Mouse (Mus musculus) embryonic fibroblast, embryonic 13.5 days (primary cell): ENCODE measurements around the gene Mrc2. TPM values are rescaled to one million over a fixed set of nuclear protein-coding genes. Genes with fewer than 3 reads are reported as not detected.

Source experiments
- H3K27ac ChIP-seq: 2 replicates; pipeline ENCODE4 v1.5.1; 2012; ENCODE audit warnings: low read length, control low read depth, inconsistent platforms; ENCODE audit not compliant: insufficient read depth
- H3K4me1 ChIP-seq: 2 replicates; pipeline ENCODE4 v1.6.1; 2011; ENCODE audit warnings: low read length; ENCODE audit not compliant: control insufficient read depth, insufficient read depth
- H3K4me3 ChIP-seq: 2 replicates; pipeline ENCODE4 v1.5.1; 2011; ENCODE audit warnings: mild to moderate bottlenecking, control low read depth, low read length; ENCODE audit not compliant: insufficient read depth
- CTCF ChIP-seq: IDR thresholded peaks from 2 replicates; pipeline ENCODE4 v1.5.1; 2011; ENCODE audit warnings: mild to moderate bottlenecking, control low read depth, low read length, moderate library complexity, borderline replicate concordance; ENCODE audit not compliant: insufficient read depth
- POLR2A ChIP-seq: IDR thresholded peaks from 2 replicates; pipeline ENCODE4 v1.6.1; 2011; ENCODE audit warnings: low read depth, mild to moderate bottlenecking, control low read depth, low read length, moderate library complexity
- polyA plus RNA-seq: library from polyadenylated mRNA; stranded (reverse); fragments of >200 nt; gene quantifications from 2 replicates; pipeline ENCODE4 v1.2.4, GENCODE M21; 2011; ENCODE audit warnings: low read depth; ENCODE audit not compliant: missing spikeins, insufficient read length

The Mrc2 gene
- 144 and 150 TPM in 2 replicates for polyA plus RNA-seq

DNA sequence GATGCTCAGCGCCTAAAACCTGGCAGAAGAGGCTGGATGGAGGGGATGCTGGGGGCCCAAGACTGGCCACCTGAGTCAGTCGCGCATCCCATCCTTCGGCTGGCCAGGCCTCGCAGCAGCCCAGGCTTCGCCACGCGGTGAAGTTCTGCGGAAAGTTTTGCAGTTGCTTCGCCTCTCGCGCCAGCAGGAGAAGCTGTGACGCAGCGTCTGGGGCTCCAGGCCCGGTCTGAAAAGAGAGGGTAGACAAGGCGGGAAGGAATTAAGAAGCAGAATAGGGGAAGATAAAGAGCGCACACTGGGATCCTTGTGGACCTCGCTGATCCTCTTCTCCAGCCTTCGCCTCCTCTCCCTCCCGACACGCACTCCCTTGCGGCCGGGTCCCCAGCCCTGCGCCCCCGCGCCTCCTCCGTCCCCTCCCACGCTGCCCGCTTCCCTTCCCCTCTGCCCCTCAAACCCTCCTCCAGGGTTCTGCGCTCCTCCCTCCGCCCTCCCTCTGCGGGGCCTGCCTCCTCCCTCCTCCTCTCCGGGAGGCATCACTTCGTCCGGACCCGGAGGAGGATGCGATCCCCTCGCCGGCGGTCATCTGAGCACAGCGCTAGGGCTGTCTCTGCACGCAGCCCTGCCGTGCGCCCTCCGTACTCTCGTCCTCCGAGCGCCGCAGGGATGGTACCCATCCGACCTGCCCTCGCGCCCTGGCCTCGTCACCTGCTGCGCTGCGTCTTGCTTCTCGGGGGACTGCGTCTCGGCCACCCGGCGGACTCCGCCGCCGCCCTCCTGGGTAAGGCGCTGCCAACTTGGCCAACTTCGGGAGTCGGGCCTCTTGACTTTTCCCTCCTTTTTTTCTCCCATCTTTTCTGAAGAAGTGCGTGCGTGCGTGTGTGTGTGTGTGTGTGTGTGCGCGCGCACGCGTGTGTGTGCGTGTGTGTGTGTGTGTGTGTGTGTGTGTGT, at the start of gene Mrc2:
Mrc2 (plus strand) TSS at position 520 of the 948 bp plus-strand sequence.
- H3K4me1 ChIP-seq: peaks cover 14% of the 10 kb centered on the region
- peak within 1 kb of the TSS; percentile 89 for H3K27ac ChIP-seq
- TF ChIP-seq CTCF (no peak), POLR2A (peak; percentile 95)
- peak within 1 kb of the TSS; percentile 71 for H3K4me3 ChIP-seq

- TF ChIP-seq CTCF: no peak
- TF ChIP-seq POLR2A: no peak
- Histone ChIP-seq H3K27ac (no peak overlapping the region), H3K4me3 (no peak overlapping the region), H3K4me1 (no peaks in the 10 kb centered on the region)
These were observed 46.1 kb upstream of the Mrc2 start for GRCm38 (mm10) chr11:105246369-105246768.

DNA sequence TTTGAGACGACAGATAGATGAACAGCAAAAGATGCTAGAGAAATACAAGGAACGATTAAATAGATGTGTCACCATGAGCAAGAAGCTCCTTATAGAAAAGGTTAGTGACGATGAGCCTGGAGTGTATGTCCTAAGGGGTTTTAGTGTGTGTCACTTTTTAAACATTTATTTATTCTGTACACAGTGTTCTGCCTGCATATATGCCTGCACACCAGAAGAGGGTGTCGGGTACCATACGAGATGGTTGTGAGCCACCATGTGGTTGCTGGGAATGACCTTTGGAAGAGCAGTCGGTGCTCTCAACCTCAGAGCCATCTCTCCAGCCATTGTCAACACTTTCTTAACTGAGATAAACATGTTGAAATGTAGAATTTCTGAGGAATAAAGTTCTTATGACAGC, 45.7 kb upstream of the Mrc2 start:
- Histone ChIP-seq H3K27ac (no peak overlapping the region), H3K4me3 (no peak overlapping the region), H3K4me1 (no peaks in the 10 kb centered on the region)
- TF ChIP-seq CTCF (no peak), POLR2A (no peak)

- H3K27ac ChIP-seq: no peak overlapping the region
These were observed 45.1 kb upstream of the Mrc2 start for GRCm38 (mm10) chr11:105247321-105247720.

GRCm38 (mm10) chr11:105259733-105260132, 32.7 kb upstream of the Mrc2 start:
- Histone ChIP-seq H3K27ac (peak overlapping the region; percentile 32; the same call in 1 of the 2 replicates), H3K4me1 (peaks cover 14% of the 10 kb centered on the region), H3K4me3 (no peak overlapping the region)
- no peak for TF ChIP-seq POLR2A
- TF ChIP-seq CTCF: no peak

More at GRCm38 (mm10) chr11:105247321-105247720, 45.1 kb upstream of the Mrc2 start:
- no peak overlapping the region for H3K4me3 ChIP-seq
- TF ChIP-seq CTCF: no peak
- no peak for TF ChIP-seq POLR2A
- H3K4me1 ChIP-seq: no peaks in the 10 kb centered on the region

- Histone ChIP-seq H3K4me1 (peaks cover 18% of the 10 kb centered on the region), H3K4me3 (no peak overlapping the region), H3K27ac (peak overlapping the region; percentile 80)
- TF ChIP-seq CTCF (no peak), POLR2A (no peak)
These were observed 31.3 kb upstream of the Mrc2 start for GRCm38 (mm10) chr11:105261116-105261515.

DNA sequence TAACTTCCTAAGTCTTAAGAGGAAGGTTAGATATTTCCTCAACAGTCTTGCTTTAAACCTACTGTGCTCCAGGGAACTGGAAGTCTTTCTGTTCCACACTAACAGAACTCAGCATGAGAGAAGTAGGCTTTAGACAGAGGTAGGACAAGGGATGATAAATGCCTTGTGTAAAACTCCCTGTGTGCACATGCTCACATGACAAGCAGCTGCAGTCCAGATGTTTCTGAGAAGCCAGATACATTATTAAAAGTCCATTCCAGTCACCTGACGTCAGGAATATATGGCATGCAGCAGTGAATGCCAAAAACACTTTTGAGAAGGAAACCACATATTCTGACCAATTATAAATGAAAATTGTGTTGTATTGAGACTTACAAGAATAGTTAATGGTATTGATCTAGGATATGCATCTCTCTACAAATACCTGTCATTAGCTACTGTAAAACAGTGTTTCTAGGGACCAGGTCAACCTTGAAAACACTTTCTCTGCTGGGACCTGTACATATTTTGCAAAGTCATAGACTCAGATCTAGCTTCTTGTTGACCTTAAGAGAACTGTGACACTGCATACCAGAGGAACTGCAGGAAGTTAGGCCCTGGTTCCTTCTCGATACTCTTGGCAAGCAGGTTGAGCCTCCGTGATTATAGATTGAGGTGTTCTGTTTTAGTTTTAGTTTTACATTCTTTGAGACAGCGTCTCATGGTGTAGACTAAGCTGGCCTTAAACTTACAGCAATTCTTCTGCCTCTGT, 30.7 kb upstream of the Mrc2 start:
- Histone ChIP-seq H3K4me1 (peaks cover 18% of the 10 kb centered on the region), H3K4me3 (no peak overlapping the region), H3K27ac (peak overlapping the region; percentile 96)
- TF ChIP-seq CTCF: no peak
- no peak for TF ChIP-seq POLR2A

- no peak overlapping the region for H3K4me3 ChIP-seq
- H3K27ac ChIP-seq: peak overlapping the region; percentile 86
- H3K4me1 ChIP-seq: peaks cover 22% of the 10 kb centered on the region
- TF ChIP-seq POLR2A (no peak), CTCF (no peak)
These were observed 27.9 kb upstream of the Mrc2 start for GRCm38 (mm10) chr11:105264506-105264905.

- Histone ChIP-seq H3K4me1 (peaks cover 22% of the 10 kb centered on the region), H3K4me3 (no peak overlapping the region), H3K27ac (peak overlapping the region; percentile 49; the same call in 1 of the 2 replicates)
- TF ChIP-seq POLR2A (no peak), CTCF (no peak)
These were observed 27.5 kb upstream of the Mrc2 start for GRCm38 (mm10) chr11:105264988-105265387.
